Mouse (Mus musculus) heart, postnatal 0 days (tissue): ENCODE data around the gene Cntnap4. TPM values are rescaled to one million over a fixed set of nuclear protein-coding genes. Genes with fewer than 3 reads are reported as not detected.

Source experiments
- ATAC-seq: fragments of 200-750 bp; cut with Nextera tagmentation; 2 replicates; pipeline ENCODE4 v1.8.0; 2017; ENCODE audit warnings: low read depth, moderate number of reproducible peaks, moderate library complexity; ENCODE audit not compliant: insufficient read depth
- DNase-seq: peaks from one replicate; pipeline ENCODE4 v3.0.0-alpha.2; 2016; ENCODE audit warnings: low spot score
- H3K27ac ChIP-seq: fragments of 300-500 bp; sonication (generic); 2 replicates; pipeline ENCODE4 v1.5.1; 2014; ENCODE audit warnings: low read depth, mild to moderate bottlenecking
- H3K27me3 ChIP-seq: fragments of 300-500 bp; sonication (generic); 2 replicates; pipeline ENCODE4 v1.6.1; 2014; ENCODE audit warnings: low read length, mixed read lengths; ENCODE audit not compliant: control insufficient read depth, insufficient read depth
- H3K36me3 ChIP-seq: fragments of 300-500 bp; sonication (generic); replicated peaks from 2 replicates; pipeline ENCODE4 v1.6.1; 2014; ENCODE audit warnings: low read length, mixed read lengths; ENCODE audit not compliant: control insufficient read depth, insufficient read depth
- H3K4me1 ChIP-seq: fragments of 300-500 bp; sonication (generic); 2 replicates; pipeline ENCODE4 v1.6.1; 2014; ENCODE audit warnings: antibody characterized with exemption; ENCODE audit not compliant: control insufficient read depth, insufficient read depth
- H3K4me2 ChIP-seq: fragments of 300-500 bp; sonication (generic); 2 replicates; pipeline ENCODE4 v1.6.1; 2014; ENCODE audit warnings: low read depth, mild to moderate bottlenecking, low read length, moderate library complexity
- H3K4me3 ChIP-seq: fragments of 300-500 bp; sonication (generic); 2 replicates; pipeline ENCODE4 v1.5.1; 2014; ENCODE audit warnings: low read depth, low read length
- H3K9ac ChIP-seq: fragments of 300-500 bp; sonication (generic); replicated peaks from 2 replicates; pipeline ENCODE4 v1.6.1; 2014; ENCODE audit warnings: low read depth, low read length, mixed read lengths
- H3K9me3 ChIP-seq: fragments of 300-500 bp; sonication (generic); replicated peaks from 2 replicates; pipeline ENCODE4 v1.6.1; 2016; ENCODE audit warnings: low read length; ENCODE audit not compliant: control insufficient read depth
- CTCF ChIP-seq: IDR thresholded peaks from 2 replicates; pipeline ENCODE4 v1.5.1; 2016; ENCODE audit warnings: antibody characterized with exemption, control low read depth, low read depth
- EP300 ChIP-seq: IDR thresholded peaks from 2 replicates; pipeline ENCODE4 v1.6.1; 2016; ENCODE audit warnings: antibody characterized with exemption, low read depth
- WGBS: fragments of 180-500 bp; shearing (Covaris S2); extraction: QIAGEN DNeasy Blood & Tissue Kit; methylation state at CpG from one replicate; pipeline ENCODE4 v1.1.7; 2014; 5-methylcytosine and 5-hydroxymethylcytosine counted together
- polyA plus RNA-seq: library from polyadenylated mRNA; unstranded; fragments of >200 nt; fragmentation: Nextera tagmentation; extraction: Ambion mirVana; gene quantifications from 2 replicates; pipeline ENCODE4 v1.2.1, GENCODE M21; 2015
- total RNA-seq: library from RNA; depleted of rRNA; stranded (reverse); fragments of >200 nt; gene quantifications from 2 replicates; pipeline ENCODE4 v1.2.3, GENCODE M21; 2014; ENCODE audit warnings: low replicate concordance

Cntnap4 gene
- total and polyA plus RNA-seq, 2 experiments from 2014 or later = 0.04 to 0.11 TPM

- Histone ChIP-seq H3K9me3 (no peaks in the 10 kb centered on the region), H3K4me2 (no peak overlapping the region), H3K27me3 (no peaks in the 10 kb centered on the region), H3K36me3 (no peaks in the 10 kb centered on the region), H3K27ac (no peak overlapping the region), H3K9ac (no peak overlapping the region), H3K4me1 (no peaks in the 10 kb centered on the region), H3K4me3 (no peak overlapping the region)
- WGBS = 80% methylated on average over 9 of the region's 9 CpGs
- DNase-seq (no peak), ATAC-seq (no peak)
- TF ChIP-seq CTCF = no peak
Observed at GRCm38 (mm10) chr8:112681757-112682156, 111.9 kb downstream of the Cntnap4 start.

GRCm38 (mm10) chr8:112695708-112696107 lies 125.9 kb downstream of the Cntnap4 start:
- ATAC-seq (no peak), DNase-seq (no peak)
- H3K4me3 ChIP-seq = no peak overlapping the region
- H3K9ac ChIP-seq = no peak overlapping the region
- TF ChIP-seq EP300 (no peak), CTCF (no peak)
- H3K4me2 ChIP-seq = no peak overlapping the region
- no peaks in the 10 kb centered on the region for H3K4me1 ChIP-seq
- H3K27me3 ChIP-seq = no peaks in the 10 kb centered on the region
- H3K27ac ChIP-seq = no peak overlapping the region
- H3K9me3 ChIP-seq = no peaks in the 10 kb centered on the region; the same call in 1 of the 2 replicates
- H3K36me3 ChIP-seq = no peaks in the 10 kb centered on the region

- no peak overlapping the region for H3K4me3 ChIP-seq
- H3K36me3 ChIP-seq = no peaks in the 10 kb centered on the region
- no peak overlapping the region for H3K4me2 ChIP-seq
- no peaks in the 10 kb centered on the region for H3K4me1 ChIP-seq
- DNase-seq (no peak), ATAC-seq (no peak)
- H3K9ac ChIP-seq = no peak overlapping the region
- no peak overlapping the region for H3K27ac ChIP-seq
- WGBS = 66% methylated on average over 3 of the region's 3 CpGs
- no peaks in the 10 kb centered on the region for H3K27me3 ChIP-seq
- TF ChIP-seq CTCF = no peak
- no peak for TF ChIP-seq EP300
- H3K9me3 ChIP-seq = no peaks in the 10 kb centered on the region
Observed at GRCm38 (mm10) chr8:112698141-112698540, 128.3 kb downstream of the Cntnap4 start.

GRCm38 (mm10) chr8:112716982-112717381 lies 147.1 kb downstream of the Cntnap4 start:
- Histone ChIP-seq H3K9ac (no peak overlapping the region), H3K4me3 (no peak overlapping the region), H3K4me1 (no peaks in the 10 kb centered on the region), H3K27me3 (no peaks in the 10 kb centered on the region), H3K36me3 (no peaks in the 10 kb centered on the region), H3K9me3 (no peaks in the 10 kb centered on the region), H3K27ac (no peak overlapping the region), H3K4me2 (no peak overlapping the region)
- WGBS = 50% methylated on average over 3 of the region's 3 CpGs
- no peak for ATAC-seq
- TF ChIP-seq CTCF (no peak), EP300 (no peak)
- no peak for DNase-seq

GRCm38 (mm10) chr8:112724918-112725317 lies 155.1 kb downstream of the Cntnap4 start:
- DNase-seq = no peak
- Histone ChIP-seq H3K9me3 (no peaks in the 10 kb centered on the region), H3K4me1 (no peaks in the 10 kb centered on the region), H3K36me3 (no peaks in the 10 kb centered on the region), H3K27me3 (no peaks in the 10 kb centered on the region), H3K4me2 (no peak overlapping the region), H3K4me3 (no peak overlapping the region), H3K9ac (no peak overlapping the region), H3K27ac (no peak overlapping the region)
- ATAC-seq = no peak
- WGBS = 68% methylated on average over 9 of the region's 9 CpGs
- TF ChIP-seq CTCF (no peak), EP300 (no peak)

- no peaks in the 10 kb centered on the region for H3K36me3 ChIP-seq
- no peaks in the 10 kb centered on the region for H3K4me1 ChIP-seq
- ATAC-seq (no peak), DNase-seq (no peak)
- H3K9ac ChIP-seq = no peak overlapping the region
- H3K27ac ChIP-seq = no peak overlapping the region
- TF ChIP-seq EP300 (no peak), CTCF (no peak)
- no peak overlapping the region for H3K4me3 ChIP-seq
- H3K9me3 ChIP-seq = no peaks in the 10 kb centered on the region
- H3K4me2 ChIP-seq = no peak overlapping the region
- no peaks in the 10 kb centered on the region for H3K27me3 ChIP-seq
- WGBS = 76% methylated on average over 15 of the region's 15 CpGs
Observed at GRCm38 (mm10) chr8:112730583-112731432, 161.0 kb downstream of the Cntnap4 start.
